Mouse (Mus musculus) heart, embryonic 14.5 days (tissue): Measurements from ENCODE around the gene Phf1. TPM values are rescaled to one million over a fixed set of nuclear protein-coding genes. Genes with fewer than 3 reads are reported as not detected.

Source experiments
- ATAC-seq: fragments of 200-750 bp; cut with Nextera tagmentation; 2 replicates; pipeline ENCODE4 v1.8.0; 2017; ENCODE audit warnings: low read depth, moderate TSS enrichment; ENCODE audit not compliant: insufficient number of reproducible peaks, insufficient read depth, low FRiP score
- H3K27ac ChIP-seq, 2 experiments: fragments of 200-500 bp in 1 of 2; fragments of 300-500 bp in 1 of 2; sonication (generic) in 1 of 2; replicated peaks in 1 of 2; 2 replicates each; pipeline ENCODE4 v1.5.1; 2012 to 2014; ENCODE audit warnings: low read depth in 2 of 2, low read length in 2 of 2, control low read depth in 1 of 2, mild to moderate bottlenecking in 1 of 2, mixed read lengths in 1 of 2; ENCODE audit not compliant: control insufficient read depth in 1 of 2, insufficient read depth in 1 of 2
- H3K27me3 ChIP-seq: fragments of 300-500 bp; sonication (generic); 2 replicates; pipeline ENCODE4 v1.6.1; 2014; ENCODE audit warnings: mild to moderate bottlenecking, low read length, control low read depth; ENCODE audit not compliant: control insufficient read depth, insufficient read depth
- H3K36me3 ChIP-seq: fragments of 300-500 bp; sonication (generic); 2 replicates; pipeline ENCODE4 v1.6.1; 2014; ENCODE audit warnings: mild to moderate bottlenecking, control low read depth, low read length, mixed read lengths; ENCODE audit not compliant: control insufficient read depth, insufficient read depth
- H3K4me1 ChIP-seq, 2 experiments: fragments of 200-500 bp in 1 of 2; fragments of 300-500 bp in 1 of 2; sonication (generic) in 1 of 2; 2 replicates each; pipeline ENCODE4 v1.6.1; 2012 to 2014; ENCODE audit warnings: low read length in 2 of 2, control low read depth in 1 of 2, mixed read lengths in 1 of 2; ENCODE audit not compliant: control insufficient read depth in 2 of 2, insufficient read depth in 2 of 2
- H3K4me2 ChIP-seq: fragments of 300-500 bp; sonication (generic); 2 replicates; pipeline ENCODE4 v1.6.1; 2014; ENCODE audit warnings: mild to moderate bottlenecking, low read length
- H3K4me3 ChIP-seq, 2 experiments: fragments of 200-500 bp in 1 of 2; fragments of 300-500 bp in 1 of 2; sonication (generic) in 1 of 2; 2 replicates each; pipeline ENCODE4 v1.5.1; 2012 to 2014; ENCODE audit warnings: low read length in 2 of 2, mild to moderate bottlenecking in 2 of 2, control low read depth in 1 of 2, low read depth in 1 of 2, moderate library complexity in 1 of 2; ENCODE audit not compliant: control insufficient read depth in 1 of 2, insufficient read depth in 1 of 2
- H3K9ac ChIP-seq: fragments of 300-500 bp; sonication (generic); 2 replicates; pipeline ENCODE4 v1.6.1; 2014; ENCODE audit warnings: mild to moderate bottlenecking, low read length
- H3K9me3 ChIP-seq: fragments of 300-500 bp; sonication (generic); 2 replicates; pipeline ENCODE4 v1.6.1; 2016; ENCODE audit warnings: low read length, control low read depth; ENCODE audit not compliant: control insufficient read depth
- WGBS: fragments of 180-500 bp; shearing (Covaris S2); extraction: QIAGEN DNeasy Blood & Tissue Kit; methylation state at CpG from one replicate; pipeline ENCODE4 v1.1.7; 2014; 5-methylcytosine and 5-hydroxymethylcytosine counted together
- microRNA-seq: library from miRNA; unstranded; fragments of <30 nt; microRNA quantifications from one replicate; pipeline ENCODE4, GENCODE M21; 2016
- polyA plus RNA-seq: library from polyadenylated mRNA; unstranded; fragments of >200 nt; fragmentation: Nextera tagmentation; extraction: Ambion mirVana; gene quantifications from 2 replicates; pipeline ENCODE4 v1.2.1, GENCODE M21; 2014

The Phf1 gene
- polyA plus RNA-seq, 1 experiment from 2014 or later, result 8.0 TPM

DNA sequence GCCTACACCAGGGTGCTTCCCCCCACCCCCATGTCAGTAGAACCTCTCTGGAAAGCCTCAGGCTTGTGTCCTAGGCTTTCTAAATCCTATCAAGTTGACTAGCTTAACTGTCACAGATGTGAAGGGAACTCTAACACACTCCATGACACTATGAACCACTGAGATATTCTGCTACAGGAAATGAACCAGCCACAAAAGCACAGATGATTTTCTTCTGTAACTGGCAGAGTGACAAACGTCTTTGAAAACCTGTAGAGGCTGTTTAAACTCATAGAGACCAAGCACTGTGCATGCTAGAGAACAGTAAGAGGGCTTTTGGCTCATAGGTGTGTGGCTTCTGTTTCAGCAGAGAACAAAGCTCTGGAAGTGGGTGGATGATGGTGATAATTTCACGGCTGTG lies 48.2 kb downstream of the Phf1 start:
- Histone ChIP-seq H3K4me3 (no peak overlapping the region), H3K4me1 (0 out of 4 replicates have a peak, but pooled peaks cover 0 to 3% of the 10 kb centered on the region in 2 experiments), H3K9ac (no peak overlapping the region), H3K9me3 (no peaks in the 10 kb centered on the region), H3K27ac (no peak overlapping the region), H3K36me3 (peaks cover 31% of the 10 kb centered on the region), H3K27me3 (no peaks in the 10 kb centered on the region), H3K4me2 (no peak overlapping the region)
- ATAC-seq, result no peak
- WGBS, result 38% methylated on average over 2 of the region's 2 CpGs

DNA sequence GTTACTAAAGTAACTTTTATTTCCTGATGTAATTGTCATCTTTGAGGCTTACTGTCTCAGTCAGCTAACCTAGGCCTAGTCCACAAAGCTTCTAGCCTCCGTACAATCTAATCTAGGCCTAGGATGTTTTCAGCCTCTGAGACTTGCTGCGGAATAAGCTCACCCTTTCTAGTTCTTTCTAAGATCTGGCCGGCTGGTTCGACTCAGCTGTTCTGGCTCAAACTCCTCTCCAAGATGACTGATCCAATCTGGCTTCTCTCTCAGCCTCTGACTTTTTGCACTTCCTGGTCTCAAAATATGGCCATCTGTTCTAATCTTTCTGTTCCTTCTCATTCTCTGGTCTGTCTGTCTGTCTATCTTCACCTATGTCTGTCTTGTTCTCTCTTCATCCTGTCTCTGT lies 50.5 kb downstream of the Phf1 start:
- peaks cover 11% of the 10 kb centered on the region for H3K36me3 ChIP-seq
- H3K9me3 ChIP-seq, result no peaks in the 10 kb centered on the region
- H3K27me3 ChIP-seq, result no peaks in the 10 kb centered on the region
- WGBS, result 82% methylated on average over 4 of the region's 4 CpGs
- H3K4me1 ChIP-seq, result 0 out of 4 replicates have a peak, but pooled peaks cover 0 to 3% of the 10 kb centered on the region in 2 experiments
- ATAC-seq, result no peak
- H3K4me3 ChIP-seq, result no peak overlapping the region
- H3K9ac ChIP-seq, result no peak overlapping the region
- H3K4me2 ChIP-seq, result no peak overlapping the region
- no peak overlapping the region for H3K27ac ChIP-seq

DNA sequence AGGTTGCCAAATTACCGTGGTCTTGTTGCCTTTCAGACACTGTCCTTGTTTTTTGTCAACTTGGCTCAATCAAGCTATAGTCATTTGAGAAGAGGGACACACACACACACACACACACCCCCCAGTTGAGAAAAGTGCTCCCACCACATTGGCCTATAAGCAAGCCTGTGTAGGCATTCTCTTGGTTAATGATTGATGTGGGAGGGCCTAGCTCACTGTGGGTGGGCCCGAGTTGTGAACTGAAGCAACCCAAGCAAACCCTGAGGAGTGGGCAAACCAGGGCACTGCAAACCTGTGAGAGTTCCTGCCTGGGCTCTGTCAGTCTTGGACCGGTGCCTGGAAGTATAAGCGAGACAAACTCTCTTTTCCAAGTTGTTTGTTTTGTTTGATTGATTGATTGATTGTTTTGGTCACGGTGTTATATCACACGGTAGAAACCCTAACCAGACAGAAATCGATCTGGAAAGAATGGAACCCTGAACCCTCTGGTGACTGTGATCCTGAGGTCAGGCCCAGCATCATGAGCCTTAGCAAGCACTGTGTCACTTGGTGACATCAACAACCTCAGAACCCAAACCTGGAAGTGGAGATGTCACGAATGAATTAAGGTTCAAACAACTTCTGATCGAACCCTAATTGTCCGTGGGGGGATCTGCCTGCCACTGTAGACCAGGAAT lies 52.8 kb downstream of the Phf1 start:
- Histone ChIP-seq H3K27me3 (no peaks in the 10 kb centered on the region), H3K9ac (no peak overlapping the region), H3K27ac (no peak overlapping the region), H3K4me3 (no peak overlapping the region), H3K4me2 (no peak overlapping the region), H3K36me3 (no peaks in the 10 kb centered on the region), H3K4me1 (0 out of 4 replicates have a peak, but pooled peaks cover 0 to 2% of the 10 kb centered on the region in 2 experiments), H3K9me3 (no peaks in the 10 kb centered on the region)
- 85% methylated on average over 10 of the region's 10 CpGs for WGBS
- ATAC-seq, result no peak

Small RNA genes within 50 kb of the gene (microRNA-seq; reads per million reads assigned to microRNA genes)
- not detected for gene Gm27775
- not detected for gene Mir3083
- not detected for gene Mir6968

Other genes with a start within 250 kb of the Phf1 start
- 6.8 and 8.3 TPM in 2 replicates for gene Crebrf, start 217.4 kb upstream of the Phf1 start, polyA plus RNA-seq
- gene Bnip1, start 152.0 kb upstream of the Phf1 start, polyA plus RNA-seq, result 52.9 and 54.9 TPM in 2 replicates
- gene Nkx2-5, start 88.0 kb upstream of the Phf1 start, polyA plus RNA-seq, result 172 and 177 TPM in 2 replicates
- gene Kifc5b, start 16.0 kb upstream of the Phf1 start, polyA plus RNA-seq, result 4.2 and 5.0 TPM in 2 replicates
- 156 and 173 TPM in 2 replicates for gene Cuta, start 6.5 kb downstream of the Phf1 start, polyA plus RNA-seq
- 1.5 TPM in 2 replicates for gene Syngap1, start 8.2 kb downstream of the Phf1 start, polyA plus RNA-seq
- gene Zbtb9, start 40.1 kb downstream of the Phf1 start, polyA plus RNA-seq, result 6.8 TPM in 2 replicates
- gene Bak1, start 96.0 kb downstream of the Phf1 start, polyA plus RNA-seq, result 8.2 and 10.5 TPM in 2 replicates
- gene Itpr3, start 124.3 kb downstream of the Phf1 start, polyA plus RNA-seq, result 1.7 TPM in 2 replicates
- gene Uqcc2, start 200.9 kb downstream of the Phf1 start, polyA plus RNA-seq, result 307 and 339 TPM in 2 replicates
- 0.22 and 0.32 TPM in 2 replicates for gene Ip6k3, start 234.7 kb downstream of the Phf1 start, polyA plus RNA-seq